Mouse (Mus musculus) MEL (cell line): ENCODE data around the gene Inmt. TPM values are rescaled to one million over a fixed set of nuclear protein-coding genes. Genes with fewer than 3 reads are reported as not detected.

Source experiments
- DNase-seq: peaks from one replicate; pipeline ENCODE4 v3.0.0; 2011; ENCODE audit warnings: low read depth, low spot score
- H3K27ac ChIP-seq: 2 replicates; pipeline ENCODE4 v1.5.1; 2012; ENCODE audit warnings: low read depth, mild to moderate bottlenecking, control low read depth, low read length, moderate library complexity; ENCODE audit not compliant: control insufficient read depth
- H3K27me3 ChIP-seq, 2 experiments: fragments of 150-350 bp in 1 of 2; sonication (generic) in 1 of 2; 2 replicates each; pipeline ENCODE4 v1.6.1; 2012; ENCODE audit warnings: low read length in 2 of 2, mild to moderate bottlenecking in 2 of 2, improper control_type of control experiment in 1 of 2, moderate library complexity in 1 of 2; ENCODE audit not compliant: insufficient read depth in 2 of 2, control insufficient read depth in 1 of 2
- H3K36me3 ChIP-seq, 2 experiments: 2 replicates each; pipeline ENCODE4 v1.6.1; 2012 to 2014; ENCODE audit warnings: low read length in 2 of 2, improper control_type of control experiment in 1 of 2, inconsistent platforms in 1 of 2, mild to moderate bottlenecking in 1 of 2; ENCODE audit not compliant: insufficient read depth in 2 of 2, control insufficient read depth in 1 of 2
- H3K4me1 ChIP-seq, 2 experiments: fragments of 150-350 bp in 1 of 2; sonication (generic) in 1 of 2; 2 replicates each; pipeline ENCODE4 v1.6.1; 2012; ENCODE audit warnings: low read length in 2 of 2, improper control_type of control experiment in 1 of 2, mild to moderate bottlenecking in 1 of 2; ENCODE audit not compliant: insufficient read depth in 2 of 2, control insufficient read depth in 1 of 2
- H3K4me3 ChIP-seq, 2 experiments: fragments of 150-350 bp in 1 of 2; sonication (generic) in 1 of 2; 2 replicates each; pipeline ENCODE4 v1.5.1; 2012; ENCODE audit warnings: low read depth in 2 of 2, low read length in 2 of 2, mild to moderate bottlenecking in 2 of 2, moderate library complexity in 2 of 2, control low read depth in 1 of 2, improper control_type of control experiment in 1 of 2; ENCODE audit not compliant: control insufficient read depth in 1 of 2, insufficient read depth in 1 of 2
- H3K79me2 ChIP-seq: 2 replicates; pipeline ENCODE4 v1.6.1; 2012; ENCODE audit warnings: mild to moderate bottlenecking, low read length, moderate library complexity; ENCODE audit not compliant: control insufficient read depth, poor library complexity, insufficient read depth
- H3K9ac ChIP-seq: 2 replicates; pipeline ENCODE4 v1.6.1; 2012; ENCODE audit warnings: low read depth, mild to moderate bottlenecking, control low read depth, low read length, moderate library complexity; ENCODE audit not compliant: control insufficient read depth, poor library complexity, severe bottlenecking
- H3K9me3 ChIP-seq: fragments of 150-350 bp; sonication (generic); replicated peaks from 2 replicates; pipeline ENCODE4 v1.6.1; 2012; ENCODE audit warnings: mild to moderate bottlenecking, low read length, improper control_type of control experiment, moderate library complexity; ENCODE audit not compliant: insufficient read depth
- BHLHE40 ChIP-seq: IDR thresholded peaks from 2 replicates; pipeline ENCODE4 v1.6.1; 2012; ENCODE audit warnings: low read depth, mild to moderate bottlenecking, inconsistent platforms, low read length, improper control_type of control experiment, borderline replicate concordance
- CHD1 ChIP-seq: IDR thresholded peaks from 2 replicates; pipeline ENCODE4 v1.6.1; 2012; ENCODE audit warnings: low read depth, mild to moderate bottlenecking, inconsistent platforms, low read length, improper control_type of control experiment
- E2F4 ChIP-seq: IDR thresholded peaks from 2 replicates; pipeline ENCODE4 v1.6.1; 2011; ENCODE audit warnings: low read depth, low read length, improper control_type of control experiment, borderline replicate concordance
- ETS1 ChIP-seq: IDR thresholded peaks from 2 replicates; pipeline ENCODE4 v1.6.1; 2012; ENCODE audit warnings: low read depth, mild to moderate bottlenecking, inconsistent platforms, low read length, improper control_type of control experiment, moderate library complexity
- GABPA ChIP-seq: IDR thresholded peaks from 2 replicates; pipeline ENCODE4 v1.6.1; 2012; ENCODE audit warnings: low read depth, mild to moderate bottlenecking, inconsistent platforms, low read length, improper control_type of control experiment, moderate library complexity
- GATA1 ChIP-seq: IDR thresholded peaks from 2 replicates; pipeline ENCODE4 v1.6.1; 2011; ENCODE audit warnings: low read depth, low read length, improper control_type of control experiment
- JUND ChIP-seq: IDR thresholded peaks from 2 replicates; pipeline ENCODE4 v1.6.1; 2011; ENCODE audit warnings: low read depth, mild to moderate bottlenecking, improper control_type of control experiment, low read length
- MAFK ChIP-seq: IDR thresholded peaks from 2 replicates; pipeline ENCODE4 v1.6.1; 2011; ENCODE audit warnings: low read depth, mild to moderate bottlenecking, low read length, improper control_type of control experiment, borderline replicate concordance
- MAX ChIP-seq: IDR thresholded peaks from 2 replicates; pipeline ENCODE4 v1.6.1; 2011; ENCODE audit warnings: low read length, improper control_type of control experiment
- MEF2A ChIP-seq: IDR thresholded peaks from 2 replicates; pipeline ENCODE4 v1.6.1; 2014; ENCODE audit warnings: low read depth, mild to moderate bottlenecking, inconsistent platforms, low read length, improper control_type of control experiment; ENCODE audit not compliant: poor library complexity, insufficient replicate concordance, severe bottlenecking; ENCODE audit errors: extremely low read depth
- NELFE ChIP-seq: IDR thresholded peaks from 2 replicates; pipeline ENCODE4 v1.6.1; 2011; ENCODE audit warnings: low read depth, low read length, improper control_type of control experiment
- POLR2AphosphoS2 ChIP-seq: IDR thresholded peaks from 2 replicates; pipeline ENCODE4 v1.6.1; 2011; ENCODE audit warnings: low read length, improper control_type of control experiment
- RAD21 ChIP-seq: IDR thresholded peaks from 2 replicates; pipeline ENCODE4 v1.6.1; 2011; ENCODE audit warnings: mild to moderate bottlenecking, low read depth, low read length, improper control_type of control experiment
- SIN3A ChIP-seq: IDR thresholded peaks from 2 replicates; pipeline ENCODE4 v1.6.1; 2012; ENCODE audit warnings: low read length, improper control_type of control experiment, inconsistent platforms
- SMC3 ChIP-seq: IDR thresholded peaks from 2 replicates; pipeline ENCODE4 v1.6.1; 2011; ENCODE audit warnings: low read depth, low read length, improper control_type of control experiment
- USF1 ChIP-seq: IDR thresholded peaks from 2 replicates; pipeline ENCODE4 v1.6.1; 2014; ENCODE audit warnings: low read depth, mild to moderate bottlenecking, inconsistent platforms, low read length, improper control_type of control experiment, moderate library complexity
- ZC3H11A ChIP-seq: IDR thresholded peaks from 2 replicates; pipeline ENCODE4 v1.6.1; 2012; ENCODE audit warnings: low read depth, mild to moderate bottlenecking, inconsistent platforms, low read length, improper control_type of control experiment
- ZKSCAN1 ChIP-seq: IDR thresholded peaks from 2 replicates; pipeline ENCODE4 v1.6.1; 2012; ENCODE audit warnings: low read depth, mild to moderate bottlenecking, inconsistent platforms, low read length, improper control_type of control experiment, moderate library complexity
- ZMIZ1 ChIP-seq: IDR thresholded peaks from 2 replicates; pipeline ENCODE4 v1.6.1; 2012; ENCODE audit warnings: low read depth, mild to moderate bottlenecking, inconsistent platforms, low read length, improper control_type of control experiment, moderate library complexity
- polyA plus RNA-seq, 2 experiments: library from polyadenylated mRNA; stranded (reverse) in 1 of 2; unstranded in 1 of 2; fragments of >175 nt in 1 of 2; fragments of >200 nt in 1 of 2; gene quantifications; 2 replicates each; pipeline versions ENCODE4 v1.2.1 to v1.2.4; 2012; ENCODE audit warnings: low replicate concordance in 2 of 2, low read depth in 1 of 2; ENCODE audit not compliant: insufficient read length in 2 of 2, insufficient read depth in 1 of 2, missing spikeins in 1 of 2
- total RNA-seq: library from RNA; depleted of rRNA; stranded (reverse); fragments of 300-350 nt; gene quantifications from 2 replicates; pipeline ENCODE4 v1.2.3, GENCODE M21; 2012

The Inmt gene
- total and polyA plus RNA-seq, 3 experiments = 0.11 to 0.42 TPM; not detected in 1

- no peaks in the 10 kb centered on the region; a peak in 1 of 4 replicates for H3K27me3 ChIP-seq
- no peak for DNase-seq
- no peak for TF ChIP-seq GABPA
- no peak for TF ChIP-seq RAD21
- H3K9ac ChIP-seq = no peak overlapping the region
- H3K36me3 ChIP-seq = no peaks in the 10 kb centered on the region
- H3K27ac ChIP-seq = no peak overlapping the region
- H3K4me1 ChIP-seq = no peaks in the 10 kb centered on the region
- no peaks in the 10 kb centered on the region for H3K79me2 ChIP-seq
- no peak overlapping the region for H3K4me3 ChIP-seq
- H3K9me3 ChIP-seq = no peaks in the 10 kb centered on the region
Measured at GRCm38 (mm10) chr6:55207786-55208185, 32.9 kb upstream of the Inmt start.

GRCm38 (mm10) chr6:55203931-55204330, 29.1 kb upstream of the Inmt start:
- no peak for DNase-seq
- H3K27ac ChIP-seq = no peak overlapping the region
- no peak for TF ChIP-seq BHLHE40
- TF ChIP-seq MAX = no peak
- TF ChIP-seq GABPA = no peak
- no peak for TF ChIP-seq MEF2A
- no peak for TF ChIP-seq JUND
- TF ChIP-seq SMC3 = no peak
- TF ChIP-seq CHD1 = no peak
- TF ChIP-seq ZKSCAN1 = no peak
- no peak for TF ChIP-seq GATA1
- TF ChIP-seq ZC3H11A = no peak
- no peak for TF ChIP-seq ETS1
- TF ChIP-seq POLR2AphosphoS2 = no peak
- TF ChIP-seq RAD21 = no peak
- no peak for TF ChIP-seq USF1
- no peak for TF ChIP-seq MAFK
- TF ChIP-seq ZMIZ1 = no peak
- no peak for TF ChIP-seq SIN3A
- TF ChIP-seq E2F4 = no peak
- TF ChIP-seq NELFE = no peak
- H3K9me3 ChIP-seq = no peaks in the 10 kb centered on the region
- H3K4me3 ChIP-seq = no peak overlapping the region
- H3K79me2 ChIP-seq = no peaks in the 10 kb centered on the region
- H3K4me1 ChIP-seq = no peaks in the 10 kb centered on the region
- H3K9ac ChIP-seq = no peak overlapping the region
- no peaks in the 10 kb centered on the region for H3K36me3 ChIP-seq
- no peaks in the 10 kb centered on the region; a peak in 1 of 4 replicates for H3K27me3 ChIP-seq
